Mouse (Mus musculus): ENCODE measurements at regions not wholly inside any gene's neighbourhood (a gene's known extent, or its start where the extent isn't known, plus 50 kb on each side); places are given as distances from the start of the nearest gene placed in this dataset.

GRCm38 (mm10) chr6:89121746-89122070 lies 219.7 kb downstream of the Tpra1 start:
- no peak for DNase-seq (ENCODE audit: low read depth, low spot score)
- TF ChIP-seq CTCF (IDR thresholded peaks at IDR 0.05 in 2 of 3, conservative IDR thresholded peaks at IDR 0.05 in 1 of 3; ENCODE audit: control insufficient read depth in 1 of 3, insufficient read depth in 1 of 3, low read depth in 2 of 3, low read length in 3 of 3, poor library complexity in 1 of 3, severe bottlenecking in 1 of 3) (no peak), ETS1 (IDR thresholded peaks at IDR 0.05; ENCODE audit: low read depth, low read length) (no peak), ZKSCAN1 (IDR thresholded peaks at IDR 0.05; ENCODE audit: low read depth, low read length) (no peak), CHD2 (IDR thresholded peaks at IDR 0.05; ENCODE audit: low read length) (no peak), GATA1 (IDR thresholded peaks at IDR 0.05; ENCODE audit: low read depth, low read length) (no peak), ZMIZ1 (IDR thresholded peaks at IDR 0.05; ENCODE audit: low read depth, low read length) (no peak), UBTF (IDR thresholded peaks at IDR 0.05; ENCODE audit: borderline replicate concordance, insufficient read depth, low read depth, low read length) (no peak), MAFK (IDR thresholded peaks at IDR 0.05; ENCODE audit: borderline replicate concordance, low read depth, low read length) (no peak), MYC (IDR thresholded peaks at IDR 0.05; ENCODE audit: low read depth, low read length) (no peak), GABPA (IDR thresholded peaks at IDR 0.05; ENCODE audit: low read depth, low read length) (no peak), RCOR1 (IDR thresholded peaks at IDR 0.05; ENCODE audit: low read depth, low read length) (no peak), USF2 (IDR thresholded peaks at IDR 0.05; ENCODE audit: borderline replicate concordance in 1 of 2, insufficient read depth in 1 of 2, low read depth in 1 of 2, low read length in 2 of 2) (no peak)
- no peaks in the 10 kb centered on the region for H3K9me3 ChIP-seq (replicated peaks; ENCODE audit: insufficient read depth, low read length)
- no peaks in the 10 kb centered on the region for H3K36me3 ChIP-seq (ENCODE audit: control insufficient read depth in 1 of 2, insufficient read depth in 2 of 2, low read length in 2 of 2)
- no peaks in the 10 kb centered on the region for H3K79me2 ChIP-seq (ENCODE audit: control insufficient read depth, insufficient read depth, low read length, poor library complexity)
- no peaks in the 10 kb centered on the region; a peak in 1 of 4 replicates for H3K27me3 ChIP-seq (ENCODE audit: control insufficient read depth in 1 of 2, insufficient read depth in 2 of 2, low read length in 2 of 2)
- H3K4me1 ChIP-seq (ENCODE audit: control insufficient read depth in 1 of 2, insufficient read depth in 2 of 2, low read length in 2 of 2), result no peaks in the 10 kb centered on the region
- no peak overlapping the region for H3K4me3 ChIP-seq (ENCODE audit: control insufficient read depth in 1 of 2, insufficient read depth in 1 of 2, low read depth in 2 of 2, low read length in 2 of 2)
- H3K27ac ChIP-seq (ENCODE audit: control insufficient read depth, low read depth, low read length), result no peak overlapping the region
- no peak overlapping the region for H3K9ac ChIP-seq (ENCODE audit: control insufficient read depth, low read depth, low read length, poor library complexity, severe bottlenecking)

GRCm38 (mm10) chr6:89125916-89126315 lies 223.9 kb downstream of the Tpra1 start:
- Histone ChIP-seq H3K4me3 (ENCODE audit: control insufficient read depth in 1 of 2, insufficient read depth in 1 of 2, low read depth in 2 of 2, low read length in 2 of 2) (no peak overlapping the region), H3K27ac (ENCODE audit: control insufficient read depth, low read depth, low read length) (no peak overlapping the region), H3K36me3 (ENCODE audit: control insufficient read depth in 1 of 2, insufficient read depth in 2 of 2, low read length in 2 of 2) (no peaks in the 10 kb centered on the region), H3K27me3 (ENCODE audit: control insufficient read depth in 1 of 2, insufficient read depth in 2 of 2, low read length in 2 of 2) (peaks cover 0 to 8% of the 10 kb centered on the region in 2 experiments; a peak in 3 of 4 replicates), H3K9ac (ENCODE audit: control insufficient read depth, low read depth, low read length, poor library complexity, severe bottlenecking) (no peak overlapping the region), H3K4me1 (ENCODE audit: control insufficient read depth in 1 of 2, insufficient read depth in 2 of 2, low read length in 2 of 2) (no peaks in the 10 kb centered on the region), H3K9me3 (replicated peaks; ENCODE audit: insufficient read depth, low read length) (no peaks in the 10 kb centered on the region), H3K79me2 (ENCODE audit: control insufficient read depth, insufficient read depth, low read length, poor library complexity) (no peaks in the 10 kb centered on the region)
- no peak for TF ChIP-seq JUND (IDR thresholded peaks at IDR 0.05; ENCODE audit: low read depth, low read length)
- no peak for TF ChIP-seq MYC (IDR thresholded peaks at IDR 0.05; ENCODE audit: low read depth, low read length)
- no peak for TF ChIP-seq MAFK (IDR thresholded peaks at IDR 0.05; ENCODE audit: borderline replicate concordance, low read depth, low read length)
- TF ChIP-seq TAL1 (IDR thresholded peaks at IDR 0.05; ENCODE audit: low read length), result no peak
- no peak for TF ChIP-seq ELF1 (IDR thresholded peaks at IDR 0.05; ENCODE audit: low read depth, low read length)
- TF ChIP-seq ZKSCAN1 (IDR thresholded peaks at IDR 0.05; ENCODE audit: low read depth, low read length), result no peak
- no peak for DNase-seq (ENCODE audit: low read depth, low spot score)

Data from MEL (cell line).